Mouse (Mus musculus) bone marrow macrophage, adult 2 months (primary cell): ENCODE data around the gene Gm10330. TPM values are rescaled to one million over a fixed set of nuclear protein-coding genes. Genes with fewer than 3 reads are reported as not detected.
"Not testable (repeated sequence)": the region's sequence is repeated elsewhere in the genome, so short reads cannot be mapped to it uniquely, and the experiment has no call there.

Source experiments
- H3K27ac ChIP-seq: 2 replicates; pipeline ENCODE4 v1.5.1; 2012; ENCODE audit warnings: low read depth, low read length; ENCODE audit not compliant: insufficient read depth
- H3K4me1 ChIP-seq: 2 replicates; pipeline ENCODE4 v1.6.1; 2012; ENCODE audit warnings: low read length; ENCODE audit not compliant: control insufficient read depth, insufficient read depth
- H3K4me3 ChIP-seq: 2 replicates; pipeline ENCODE4 v1.5.1; 2012; ENCODE audit warnings: mild to moderate bottlenecking, low read length, moderate library complexity; ENCODE audit not compliant: insufficient read depth
- polyA plus RNA-seq: library from polyadenylated mRNA; stranded (reverse); fragments of >200 nt; gene quantifications from 2 replicates; pipeline ENCODE4 v1.2.4, GENCODE M21; 2012; ENCODE audit not compliant: missing spikeins, insufficient read depth, insufficient read length

The Gm10330 gene
- not detected in 2 replicates for polyA plus RNA-seq

DNA sequence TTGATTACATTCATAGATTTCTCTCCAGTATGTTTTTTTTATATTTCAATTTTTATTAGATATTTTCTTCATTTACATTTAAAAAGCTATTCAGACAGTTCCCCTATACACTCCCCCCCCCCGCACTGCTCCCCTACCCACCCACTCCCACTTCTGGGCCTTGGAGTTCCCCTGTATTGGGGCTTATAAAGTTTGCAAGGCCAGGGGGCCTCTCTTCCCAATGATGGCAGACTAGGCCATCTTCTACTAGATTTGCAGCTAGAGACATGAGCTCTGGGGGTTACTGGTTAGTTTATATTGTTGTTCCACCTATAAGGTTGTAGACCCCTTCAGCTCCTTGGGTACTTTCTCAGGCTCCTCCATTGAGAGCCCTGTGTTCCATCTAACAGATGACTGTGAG lies at the start of gene Gm10330:
Gene Gm10330, minus strand, starts transcription at position 101 of the 400 bp plus-strand sequence.
- not testable (repeated sequence) for H3K4me1 ChIP-seq, H3K4me3 ChIP-seq

DNA sequence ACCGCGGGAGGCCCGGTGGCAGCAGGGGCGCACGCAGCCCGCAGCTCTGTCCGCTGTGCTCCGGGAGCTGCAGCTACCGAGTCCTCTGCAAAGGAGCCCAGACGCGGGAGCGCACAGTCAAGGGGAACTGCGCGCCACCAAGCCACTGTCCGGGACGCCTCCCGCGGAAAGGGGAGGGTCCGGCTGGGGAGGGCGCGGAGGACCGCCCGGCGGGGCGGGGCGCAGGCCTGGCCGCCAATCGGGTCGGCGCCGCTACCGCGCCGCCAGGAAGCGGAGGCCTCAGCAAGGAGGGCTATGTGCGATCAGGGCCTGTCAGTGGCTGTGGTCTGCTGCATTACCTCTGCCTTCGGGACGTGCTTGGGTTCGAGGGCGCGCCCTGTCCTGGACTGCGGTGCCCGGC lies 20.7 kb upstream of the Gm10330 start:
- not testable (repeated sequence) for H3K27ac ChIP-seq, H3K4me3 ChIP-seq

More for the DNA sequence above, at the start of gene Gm10330:
- H3K27ac ChIP-seq, result not testable (repeated sequence)

DNA sequence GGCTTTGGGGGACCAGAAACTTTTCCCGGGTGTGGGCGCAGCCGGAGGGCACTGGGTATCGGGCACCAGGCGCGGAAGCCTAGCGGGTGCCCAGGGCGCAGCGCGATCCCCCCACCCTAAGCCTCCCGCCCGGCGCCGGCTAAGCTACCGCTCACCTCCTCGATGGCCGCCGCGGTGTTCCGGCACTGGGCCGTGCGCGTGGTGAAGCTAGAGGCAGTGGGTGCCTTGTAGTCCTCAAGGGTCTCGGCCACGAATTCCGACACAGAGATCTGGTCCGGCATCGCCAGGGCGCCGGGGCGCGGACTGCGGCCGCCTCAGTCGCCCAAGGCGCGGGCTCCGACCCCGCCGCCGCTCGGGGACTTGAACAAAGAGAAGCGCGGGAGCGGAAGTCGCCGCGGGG lies 20.3 kb upstream of the Gm10330 start:
- H3K27ac ChIP-seq, H3K4me1 ChIP-seq, H3K4me3 ChIP-seq: not testable (repeated sequence)

More for the DNA sequence above, 20.7 kb upstream of the Gm10330 start:
- not testable (repeated sequence) for H3K4me1 ChIP-seq
